Mouse (Mus musculus) frontal cortex, adult (tissue): ENCODE data around the gene Hspa1b.
"Not testable (repeated sequence)": the region's sequence is repeated elsewhere in the genome, so short reads cannot be mapped to it uniquely, and the experiment has no call there.

Experiments
- ATAC-seq: cut with Nextera tagmentation; 2 replicates; pipeline ENCODE4 v1.9.2; 2017; ENCODE audit warnings: mild to moderate bottlenecking, moderate library complexity, mixed read lengths; ENCODE audit not compliant: low TSS enrichment

The Hspa1b gene

GRCm38 (mm10) chr17:34955884-34956283 is 3.2 kb downstream of the Hspa1b start:
- no peak for ATAC-seq

- no peak for ATAC-seq
Measured at GRCm38 (mm10) chr17:34954831-34955230, 4.2 kb downstream of the Hspa1b start.

DNA sequence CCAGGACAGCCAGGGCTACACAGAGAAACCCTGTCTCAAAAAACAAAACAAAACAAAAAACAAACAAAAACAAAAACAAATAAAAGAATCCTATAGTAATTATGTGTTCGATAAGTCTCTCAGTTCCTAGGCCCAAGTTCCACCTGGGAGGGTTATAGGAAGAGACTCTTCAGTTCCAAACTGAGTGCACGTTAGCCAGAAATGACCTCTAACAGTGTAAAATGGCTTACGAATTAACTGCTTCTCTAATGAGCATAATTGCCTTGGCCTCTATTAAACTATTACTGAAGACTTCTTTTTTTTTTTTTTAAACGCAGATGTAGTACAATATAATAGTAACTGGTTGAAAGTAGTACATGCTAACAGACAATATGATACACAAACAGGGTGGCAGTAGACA is 5.1 kb downstream of the Hspa1b start:
- no peak for ATAC-seq

GRCm38 (mm10) chr17:34953258-34953657 is 5.8 kb downstream of the Hspa1b start:
- no peak for ATAC-seq

GRCm38 (mm10) chr17:34952378-34953040 is 6.5 kb downstream of the Hspa1b start:
- ATAC-seq = peak; percentile 68

DNA sequence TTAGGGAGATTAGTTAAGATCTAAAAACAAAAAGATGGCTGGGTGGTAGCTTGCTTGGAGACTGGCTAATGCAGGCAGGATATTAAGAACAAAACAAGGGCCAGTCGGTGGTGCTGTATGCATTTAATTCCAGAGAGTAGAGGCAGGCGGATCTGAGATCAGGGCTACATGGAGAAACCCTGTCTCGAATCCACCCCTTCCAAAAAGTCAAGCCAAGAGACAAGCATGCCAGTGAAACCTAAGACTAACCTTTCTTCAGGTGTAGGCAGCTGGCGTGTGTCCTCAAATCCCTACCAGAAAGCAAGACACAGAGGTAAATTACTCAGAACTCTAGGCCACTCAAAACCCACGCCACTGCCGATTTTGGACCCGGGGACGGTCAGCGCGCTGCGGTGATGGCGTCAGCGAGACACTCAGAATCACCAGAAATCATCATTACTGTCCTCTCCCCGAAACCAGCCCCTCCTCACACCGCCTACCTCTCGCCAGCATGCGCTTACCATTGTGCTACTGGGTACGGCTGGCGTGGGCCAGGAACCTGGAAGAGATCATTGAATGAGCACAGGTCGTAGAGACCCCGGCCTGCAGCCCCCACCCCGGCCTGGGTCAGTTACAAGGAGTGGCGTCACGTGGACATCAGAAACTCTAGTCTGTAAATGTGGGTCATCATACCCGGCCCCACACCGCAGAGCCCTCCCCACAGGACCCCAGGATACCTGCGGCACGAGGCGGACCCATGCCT is 7.2 kb downstream of the Hspa1b start:
- ATAC-seq = peak; percentile 66

DNA sequence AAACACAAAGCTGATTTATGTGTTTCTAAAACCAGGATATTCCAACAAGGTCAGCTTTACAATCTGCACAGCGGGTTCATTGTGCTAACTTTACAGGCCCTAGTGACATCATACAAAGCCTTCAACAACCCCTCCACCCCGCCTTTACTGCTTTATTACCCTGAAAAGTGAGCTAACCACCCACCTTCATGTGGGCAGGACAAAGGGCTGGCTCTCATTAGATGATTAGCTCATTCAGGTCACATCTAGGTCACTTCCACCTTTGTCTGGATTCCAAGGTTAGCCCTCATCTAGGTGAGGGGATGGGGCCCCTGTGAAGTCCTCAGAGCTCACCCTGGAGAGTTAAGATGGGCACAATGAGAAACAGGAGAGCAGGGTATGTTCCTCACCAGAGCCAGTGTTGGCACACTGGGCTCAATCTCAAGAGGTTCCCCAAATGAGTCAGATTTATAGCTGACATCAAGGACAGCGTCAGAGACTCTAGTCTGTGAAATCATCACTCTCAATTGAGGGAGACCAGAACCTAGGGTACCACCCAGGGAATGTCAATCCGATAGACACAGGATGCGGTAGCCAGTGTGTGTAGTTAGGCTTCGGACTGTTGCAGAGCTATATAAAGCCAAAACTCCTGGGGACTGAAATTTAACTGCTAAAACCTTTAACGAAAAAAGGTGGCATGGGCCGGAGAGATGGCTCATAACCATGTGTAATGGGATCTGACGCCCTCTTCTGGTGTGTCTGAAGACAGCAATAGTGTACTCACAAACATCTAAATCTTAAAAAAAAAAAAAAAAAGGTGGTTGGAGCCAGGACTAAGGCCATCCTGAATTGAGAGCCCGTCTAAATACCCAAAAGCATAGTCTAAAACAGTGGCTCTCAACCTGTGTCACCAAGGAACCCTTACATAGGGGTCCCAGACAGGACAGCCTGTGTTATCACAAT is 8.3 kb downstream of the Hspa1b start:
- no peak for ATAC-seq

DNA sequence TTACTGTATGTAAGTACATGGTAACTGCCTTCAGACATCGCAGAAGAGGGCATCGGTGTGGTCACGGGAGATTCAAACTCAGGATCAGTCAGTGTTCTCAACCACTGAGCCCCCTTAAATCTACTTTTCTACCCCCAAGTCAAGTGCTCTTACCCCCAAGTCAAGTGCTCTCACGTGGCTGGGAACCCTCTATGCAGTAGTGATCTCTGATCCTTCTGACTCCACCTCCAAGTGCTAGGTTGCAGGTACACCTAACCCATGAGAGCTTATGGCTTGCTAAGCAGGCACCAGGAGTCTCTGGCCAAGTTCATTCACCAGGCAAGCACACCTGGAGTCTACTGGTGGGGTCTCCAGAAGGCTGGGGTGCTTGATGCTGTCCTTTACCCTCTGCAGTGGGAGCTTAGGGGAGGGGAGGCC is 9.5 kb downstream of the Hspa1b start:
- no peak for ATAC-seq

DNA sequence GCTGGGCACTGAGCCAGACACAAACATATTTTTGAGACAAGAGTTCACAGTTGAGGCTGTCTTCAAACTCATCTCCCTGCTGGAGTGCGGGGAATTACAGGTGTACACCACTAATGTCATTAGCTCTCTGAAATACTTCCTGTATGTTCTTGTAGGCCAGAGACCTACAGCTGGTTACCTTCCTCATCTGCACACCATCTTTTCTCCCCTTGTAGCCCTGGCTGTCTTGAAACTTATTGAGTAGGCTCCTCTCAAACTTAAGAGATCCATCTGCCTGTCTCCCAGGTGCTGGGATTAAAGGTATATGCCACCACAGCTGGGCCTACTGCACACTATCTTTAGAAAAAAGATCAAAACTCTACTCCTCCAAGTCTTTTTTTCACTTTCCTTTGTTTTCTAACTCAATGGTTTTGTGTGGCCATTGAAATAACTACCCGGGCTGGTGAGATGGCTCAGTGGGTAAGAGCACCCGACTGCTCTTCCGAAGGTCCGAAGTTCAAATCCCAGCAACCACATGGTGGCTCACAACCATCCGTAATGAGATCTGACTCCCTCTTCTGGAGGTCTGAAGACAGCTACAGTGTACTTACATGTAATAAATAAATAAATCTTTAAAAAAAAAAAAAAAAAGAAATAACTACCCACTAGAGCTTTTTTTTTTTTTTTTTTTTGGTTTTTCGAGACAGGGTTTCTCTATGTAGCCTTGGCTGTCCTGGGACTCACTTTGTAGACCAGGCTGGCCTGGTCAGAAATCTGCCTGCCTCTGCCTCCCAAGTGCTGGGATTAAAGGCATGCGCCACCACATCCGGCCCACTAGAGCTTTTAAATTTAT is 10.1 kb downstream of the Hspa1b start:
- ATAC-seq = not testable (repeated sequence)

GRCm38 (mm10) chr17:34947606-34948005 is 11.4 kb downstream of the Hspa1b start:
- ATAC-seq = no peak

- no peak for ATAC-seq
Measured at GRCm38 (mm10) chr17:34946486-34947140, 12.4 kb downstream of the Hspa1b start.

DNA sequence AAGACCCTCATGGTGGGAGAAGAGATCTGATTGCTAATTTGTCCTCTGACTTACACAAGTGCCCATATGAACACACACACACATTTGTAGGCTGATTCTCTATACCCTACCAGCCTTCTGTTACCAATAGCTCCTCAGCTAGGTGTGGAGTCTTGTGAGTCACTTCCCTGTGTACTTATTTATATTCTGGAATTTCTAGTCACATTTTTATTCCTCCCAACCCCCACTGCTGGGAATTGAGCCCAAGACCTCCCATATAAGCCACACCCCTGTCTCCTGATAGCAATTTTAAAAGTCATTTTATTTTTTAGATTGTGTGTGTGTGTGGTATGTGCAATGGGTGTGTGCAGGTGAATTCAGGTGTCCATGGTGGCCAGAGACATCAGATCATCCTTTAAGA is 14.7 kb downstream of the Hspa1b start:
- no peak for ATAC-seq

DNA sequence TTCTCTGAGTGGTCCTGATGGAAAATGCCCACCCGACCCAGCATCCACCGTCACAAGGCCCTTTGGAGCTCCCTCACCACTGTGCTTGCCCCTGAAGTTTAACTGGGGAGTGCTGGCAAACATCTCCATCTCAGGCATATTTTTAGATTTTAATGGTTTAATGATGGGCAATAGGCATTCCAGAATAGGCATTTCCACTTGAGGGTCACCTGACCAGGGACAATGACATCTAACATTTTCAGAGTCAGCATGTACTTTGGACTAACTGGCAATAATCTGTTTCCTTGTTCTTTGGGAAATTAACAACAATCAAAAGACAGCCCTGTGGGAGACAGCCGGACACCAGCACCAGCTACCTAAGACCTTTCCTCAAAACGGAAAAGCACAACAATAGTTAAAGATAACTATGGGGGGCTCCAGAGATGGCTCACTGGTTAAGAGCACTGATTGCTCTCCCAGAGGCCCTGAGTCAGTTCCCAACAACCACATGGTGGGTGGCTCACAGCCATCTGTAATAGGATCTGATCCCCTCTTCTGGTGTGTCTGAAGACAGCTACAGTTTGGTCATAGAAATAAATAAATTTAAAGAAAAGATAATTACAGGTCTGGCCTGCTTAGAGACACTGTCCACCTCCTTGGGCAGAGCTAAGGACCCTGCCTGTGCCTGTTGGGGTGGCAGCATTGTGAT is 15.8 kb downstream of the Hspa1b start:
- no peak for ATAC-seq

- ATAC-seq = no peak
Measured at GRCm38 (mm10) chr17:34941344-34942041, 17.5 kb downstream of the Hspa1b start.

- ATAC-seq = no peak
Measured at GRCm38 (mm10) chr17:34937960-34938505, 21.0 kb downstream of the Hspa1b start.

DNA sequence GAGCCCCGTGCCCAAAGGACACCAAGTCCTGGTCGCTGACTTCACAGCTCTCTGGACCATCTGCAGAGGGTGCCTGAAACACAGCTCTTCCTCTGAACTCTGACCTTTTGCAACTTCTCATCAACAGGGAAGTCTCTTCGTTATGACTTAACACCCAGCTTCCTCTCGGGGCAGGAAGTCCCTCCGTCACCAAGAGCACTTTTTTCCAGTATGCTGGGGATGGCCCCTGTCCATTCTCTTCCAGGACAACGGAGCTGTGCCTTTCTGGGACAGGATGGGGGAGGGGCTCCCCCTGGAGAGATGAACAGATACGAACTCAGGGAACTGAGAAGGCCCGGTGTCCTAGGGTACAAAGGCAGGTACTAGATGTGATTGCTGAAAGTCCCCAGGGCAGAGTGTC is 24.2 kb downstream of the Hspa1b start:
- no peak for ATAC-seq

- no peak for ATAC-seq
Measured at GRCm38 (mm10) chr17:34934031-34934430, 25.0 kb downstream of the Hspa1b start.

- ATAC-seq = no peak
Measured at GRCm38 (mm10) chr17:34932287-34932686, 26.8 kb downstream of the Hspa1b start.

GRCm38 (mm10) chr17:34931735-34932098 is 27.3 kb downstream of the Hspa1b start:
- ATAC-seq = peak; percentile 44; the same call in 1 of the 2 replicates
